Mouse (Mus musculus): ENCODE results near the gene Isyna1. TPM values are rescaled to one million over a fixed set of nuclear protein-coding genes. Genes with fewer than 3 reads are reported as not detected.
A peak's percentile ranks its signal among the peaks of the same experiment; 100 is the strongest.

Isyna1 gene
- polyA plus RNA-seq (2014; fragmentation: Nextera tagmentation; extraction: Ambion mirVana): 59.5 and 69.8 TPM in 2 replicates

DNA sequence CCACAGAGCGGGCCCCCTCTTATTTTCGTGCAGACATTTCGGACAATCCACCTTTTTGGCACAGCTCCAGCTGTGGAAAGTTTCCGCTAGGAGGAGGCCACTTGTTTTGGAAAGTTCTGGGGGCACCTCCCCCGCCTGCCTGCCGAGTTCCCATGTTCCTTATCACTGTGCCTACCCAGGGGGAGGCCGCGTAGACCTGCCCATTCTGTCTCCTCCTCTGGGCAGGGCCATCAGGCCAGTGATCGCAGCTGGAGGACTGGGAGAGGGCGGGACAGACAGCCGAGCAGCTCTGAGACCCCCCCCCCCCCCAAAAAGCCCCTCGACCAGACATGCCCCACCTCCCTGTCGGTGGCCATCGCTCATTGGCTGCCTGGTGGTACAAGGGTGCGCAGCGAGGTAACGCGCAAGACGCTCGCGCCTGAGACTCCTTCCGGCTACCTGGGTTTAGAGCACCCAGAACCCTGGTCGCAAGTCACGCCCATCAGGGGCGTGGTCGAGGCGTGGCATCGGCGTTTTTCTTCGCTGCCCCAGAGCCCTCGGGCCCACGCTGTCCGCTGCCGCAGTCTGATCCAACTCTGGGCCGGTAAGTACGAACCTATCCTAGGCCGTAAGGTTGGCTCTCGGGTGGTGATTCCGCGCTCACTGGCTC, at the start of gene Isyna1:
Isyna1 (plus strand) TSS at position 413 of the 649 bp plus-strand sequence.
- Histone ChIP-seq H3K9me3 (ENCODE audit: control insufficient read depth, low read length) (no peaks in the 10 kb centered on the region), H3K4me2 (ENCODE audit: low read length) (peak within 1 kb of the TSS; percentile 99), H3K27me3 (ENCODE audit: control insufficient read depth, insufficient read depth, low read length) (no peaks in the 10 kb centered on the region), H3K9ac (ENCODE audit: low read length) (peak within 1 kb of the TSS; percentile 86), H3K4me1 (ENCODE audit: control insufficient read depth in 2 of 2, insufficient read depth in 2 of 2, low read length in 2 of 2) (peaks cover 24 to 43% of the 10 kb centered on the region in 2 experiments), H3K27ac (replicated peaks in 1 of 2; ENCODE audit: control insufficient read depth in 1 of 2, insufficient read depth in 1 of 2, low read depth in 2 of 2, low read length in 2 of 2) (peak within 1 kb of the TSS; percentile 85 to 87), H3K4me3 (ENCODE audit: control insufficient read depth in 1 of 2, insufficient read depth in 1 of 2, low read depth in 1 of 2, low read length in 2 of 2) (peak within 1 kb of the TSS; percentile 73 to 80), H3K36me3 (ENCODE audit: control insufficient read depth, insufficient read depth, low read length) (peaks cover 48% of the 10 kb centered on the region)
- peak; percentile 86 for ATAC-seq (ENCODE audit: insufficient number of reproducible peaks, insufficient read depth, low FRiP score, low read depth)
- 0% methylated on average over 40 of the region's 40 CpGs for WGBS

DNA sequence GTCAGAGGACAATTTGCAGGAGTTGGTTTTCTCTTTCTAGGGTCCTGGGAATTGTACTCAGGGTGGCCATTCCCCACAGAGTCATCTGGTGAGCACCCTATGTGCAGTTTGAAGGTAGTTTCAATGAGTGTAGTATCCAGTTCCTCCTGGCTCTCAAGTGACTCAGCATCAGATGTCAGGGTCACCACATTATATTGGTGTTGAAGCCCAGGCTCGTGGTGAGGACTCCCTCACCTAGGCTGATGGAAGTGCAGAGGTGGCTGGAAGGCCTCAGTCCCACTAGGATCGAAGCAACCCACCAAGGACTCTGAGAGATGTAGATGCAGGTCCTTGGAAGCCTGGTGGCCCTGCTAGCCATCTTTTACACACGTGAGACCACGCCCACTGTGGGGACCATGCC, 47.8 kb upstream of the Isyna1 start:
- 86% methylated on average over 4 of the region's 4 CpGs for WGBS
- Histone ChIP-seq H3K27me3 (ENCODE audit: control insufficient read depth, insufficient read depth, low read length) (no peaks in the 10 kb centered on the region), H3K27ac (replicated peaks in 1 of 2; ENCODE audit: control insufficient read depth in 1 of 2, insufficient read depth in 1 of 2, low read depth in 2 of 2, low read length in 2 of 2) (no peak overlapping the region), H3K4me2 (ENCODE audit: low read length) (no peak overlapping the region), H3K9ac (ENCODE audit: low read length) (0 out of 2 replicates have a peak overlapping the region, but pooled peaks have one; percentile 11), H3K36me3 (ENCODE audit: control insufficient read depth, insufficient read depth, low read length) (no peaks in the 10 kb centered on the region), H3K9me3 (ENCODE audit: control insufficient read depth, low read length) (no peaks in the 10 kb centered on the region), H3K4me1 (ENCODE audit: control insufficient read depth in 2 of 2, insufficient read depth in 2 of 2, low read length in 2 of 2) (peaks cover 9 to 21% of the 10 kb centered on the region in 2 experiments), H3K4me3 (ENCODE audit: control insufficient read depth in 1 of 2, insufficient read depth in 1 of 2, low read depth in 1 of 2, low read length in 2 of 2) (no peak overlapping the region)
- ATAC-seq (ENCODE audit: insufficient number of reproducible peaks, insufficient read depth, low FRiP score, low read depth): no peak

DNA sequence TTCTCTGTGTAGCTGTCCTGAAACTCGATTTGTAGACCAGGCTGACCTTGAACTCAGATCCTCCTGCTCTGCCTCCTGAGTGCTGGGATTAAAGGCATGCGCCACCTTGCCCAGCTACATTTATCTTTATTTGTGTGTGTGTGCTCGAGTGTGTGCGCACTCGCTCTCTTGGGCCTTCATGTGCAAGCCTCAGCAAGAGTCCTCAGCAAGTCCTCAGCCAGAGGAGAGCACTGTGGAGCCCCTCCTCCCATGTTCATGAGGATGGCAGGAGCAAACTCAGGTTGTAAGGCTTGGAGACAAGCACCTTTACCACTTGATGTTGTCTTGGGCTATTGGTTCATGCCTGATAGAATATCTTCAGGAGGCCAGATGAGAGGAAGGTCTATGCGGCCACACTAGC, 46.4 kb upstream of the Isyna1 start:
- 80% methylated on average over 6 of the region's 6 CpGs for WGBS
- H3K9me3 ChIP-seq (ENCODE audit: control insufficient read depth, low read length): no peaks in the 10 kb centered on the region
- no peaks in the 10 kb centered on the region for H3K36me3 ChIP-seq (ENCODE audit: control insufficient read depth, insufficient read depth, low read length)
- H3K27me3 ChIP-seq (ENCODE audit: control insufficient read depth, insufficient read depth, low read length): no peaks in the 10 kb centered on the region
- no peak overlapping the region for H3K4me3 ChIP-seq (ENCODE audit: control insufficient read depth in 1 of 2, insufficient read depth in 1 of 2, low read depth in 1 of 2, low read length in 2 of 2)
- no peak for ATAC-seq (ENCODE audit: insufficient number of reproducible peaks, insufficient read depth, low FRiP score, low read depth)
- no peak overlapping the region for H3K9ac ChIP-seq (ENCODE audit: low read length)
- peaks cover 23 to 30% of the 10 kb centered on the region in 2 experiments for H3K4me1 ChIP-seq (ENCODE audit: control insufficient read depth in 2 of 2, insufficient read depth in 2 of 2, low read length in 2 of 2)
- no peak overlapping the region for H3K4me2 ChIP-seq (ENCODE audit: low read length)
- 0 out of 4 replicates have a peak overlapping the region, but pooled peaks of 1 of the 2 experiments have one; percentile 24 for H3K27ac ChIP-seq (replicated peaks in 1 of 2; ENCODE audit: control insufficient read depth in 1 of 2, insufficient read depth in 1 of 2, low read depth in 2 of 2, low read length in 2 of 2)

DNA sequence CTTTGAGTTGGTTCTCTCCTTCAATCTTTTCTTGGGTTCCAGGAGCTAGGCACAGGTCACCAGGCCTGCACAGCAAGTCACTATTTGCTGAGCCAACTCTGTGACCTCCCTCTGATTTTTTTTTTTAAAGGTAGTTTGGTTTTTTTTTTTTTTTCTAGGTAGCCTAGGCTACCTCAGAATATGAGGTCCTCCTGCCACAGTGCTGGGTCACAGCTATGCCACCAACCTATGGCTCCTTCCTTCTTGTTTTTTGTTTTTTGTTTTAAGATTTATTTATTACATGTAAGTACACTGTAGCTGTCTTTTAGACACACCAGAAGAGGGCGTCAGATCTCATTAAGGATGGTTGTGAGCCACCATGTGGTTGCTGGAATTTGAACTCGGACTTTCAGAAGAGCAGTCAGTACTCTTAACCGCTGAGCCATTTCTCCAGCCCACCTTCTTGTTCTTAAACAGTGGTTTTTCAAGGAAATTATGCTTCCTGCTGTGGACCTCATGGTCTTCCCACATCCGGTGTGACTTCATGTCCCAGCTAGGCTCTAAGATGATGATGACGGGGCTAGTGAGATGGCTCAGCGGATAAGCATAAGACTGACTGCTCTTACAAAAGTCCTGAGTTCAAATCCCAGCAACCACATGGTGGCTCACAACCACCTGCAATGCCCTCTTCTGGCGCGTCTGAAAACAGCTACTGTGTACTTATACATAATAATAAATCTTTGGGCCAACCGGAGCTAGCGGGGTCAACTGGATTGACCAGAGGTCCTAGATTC, 44.6 kb upstream of the Isyna1 start:
- peaks cover 37 to 44% of the 10 kb centered on the region in 2 experiments for H3K4me1 ChIP-seq (ENCODE audit: control insufficient read depth in 2 of 2, insufficient read depth in 2 of 2, low read length in 2 of 2)
- no peak for ATAC-seq (ENCODE audit: insufficient number of reproducible peaks, insufficient read depth, low FRiP score, low read depth)
- 91% methylated on average over 10 of the region's 10 CpGs for WGBS

DNA sequence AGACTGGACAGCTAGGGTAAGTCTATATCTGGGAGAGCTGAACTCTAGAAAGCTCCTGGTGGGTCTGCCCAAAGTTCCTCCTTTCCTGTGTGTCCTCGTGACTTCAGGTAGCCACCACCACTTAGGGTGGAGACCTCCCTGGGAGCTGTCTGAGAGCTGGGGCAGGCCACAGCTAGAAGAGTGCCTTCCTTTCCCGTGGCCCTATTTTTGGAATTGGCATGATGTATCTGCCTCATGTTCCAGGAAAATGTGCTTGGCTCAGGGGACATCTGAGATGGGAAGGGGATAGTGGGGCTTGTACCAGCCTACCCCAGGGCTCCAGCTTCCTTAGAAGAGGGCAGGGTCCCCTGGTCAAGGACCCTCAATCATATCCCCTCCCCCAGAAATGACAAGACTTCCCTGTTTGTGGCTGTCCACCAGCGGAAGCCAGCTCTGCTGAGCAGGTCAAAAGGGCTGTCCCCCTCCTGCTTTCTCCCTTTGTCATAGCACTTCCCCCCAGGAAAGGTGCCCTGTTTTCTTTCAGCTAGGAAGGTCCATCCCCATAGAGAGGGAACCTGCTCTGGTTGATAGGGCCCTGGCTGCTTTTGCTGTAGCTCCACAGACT, 42.5 kb upstream of the Isyna1 start:
- Histone ChIP-seq H3K27ac (replicated peaks in 1 of 2; ENCODE audit: control insufficient read depth in 1 of 2, insufficient read depth in 1 of 2, low read depth in 2 of 2, low read length in 2 of 2) (peak overlapping the region; percentile 32 to 49; a peak in 3 of 4 replicates), H3K9me3 (ENCODE audit: control insufficient read depth, low read length) (no peaks in the 10 kb centered on the region), H3K4me3 (ENCODE audit: control insufficient read depth in 1 of 2, insufficient read depth in 1 of 2, low read depth in 1 of 2, low read length in 2 of 2) (no peak overlapping the region), H3K27me3 (ENCODE audit: control insufficient read depth, insufficient read depth, low read length) (no peaks in the 10 kb centered on the region), H3K4me1 (ENCODE audit: control insufficient read depth in 2 of 2, insufficient read depth in 2 of 2, low read length in 2 of 2) (peaks cover 37 to 44% of the 10 kb centered on the region in 2 experiments), H3K36me3 (ENCODE audit: control insufficient read depth, insufficient read depth, low read length) (no peaks in the 10 kb centered on the region), H3K4me2 (ENCODE audit: low read length) (0 out of 2 replicates have a peak overlapping the region, but pooled peaks have one; percentile 22), H3K9ac (ENCODE audit: low read length) (peak overlapping the region; percentile 35; the same call in 1 of the 2 replicates)
- 35% methylated on average over 3 of the region's 3 CpGs for WGBS
- ATAC-seq (ENCODE audit: insufficient number of reproducible peaks, insufficient read depth, low FRiP score, low read depth): no peak

More for the DNA sequence above, 44.6 kb upstream of the Isyna1 start:
- H3K27ac ChIP-seq (replicated peaks in 1 of 2; ENCODE audit: control insufficient read depth in 1 of 2, insufficient read depth in 1 of 2, low read depth in 2 of 2, low read length in 2 of 2): no peak overlapping the region
- no peaks in the 10 kb centered on the region for H3K9me3 ChIP-seq (ENCODE audit: control insufficient read depth, low read length)
- no peak overlapping the region for H3K9ac ChIP-seq (ENCODE audit: low read length)
- no peak overlapping the region for H3K4me3 ChIP-seq (ENCODE audit: control insufficient read depth in 1 of 2, insufficient read depth in 1 of 2, low read depth in 1 of 2, low read length in 2 of 2)
- H3K27me3 ChIP-seq (ENCODE audit: control insufficient read depth, insufficient read depth, low read length): no peaks in the 10 kb centered on the region
- no peak overlapping the region for H3K4me2 ChIP-seq (ENCODE audit: low read length)
- no peaks in the 10 kb centered on the region for H3K36me3 ChIP-seq (ENCODE audit: control insufficient read depth, insufficient read depth, low read length)

DNA sequence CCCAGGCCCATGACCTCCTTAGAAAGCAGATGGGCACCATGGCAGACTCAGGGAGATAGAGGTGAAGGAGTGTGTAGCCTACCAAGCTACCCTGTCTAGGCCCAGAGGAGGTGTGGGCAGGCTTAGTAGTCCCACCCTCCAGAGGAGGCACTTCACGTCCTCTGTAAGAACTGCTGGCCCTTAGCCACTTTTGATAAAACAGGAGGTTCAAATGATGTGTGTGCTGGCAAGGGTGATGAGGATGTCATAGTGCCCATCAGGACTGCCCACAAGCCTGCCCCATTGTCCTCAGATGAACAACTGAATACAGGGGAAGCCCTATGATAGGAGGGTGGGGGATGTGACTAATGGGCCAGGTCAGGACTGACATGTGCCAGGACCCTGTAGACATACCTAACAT, 41.3 kb upstream of the Isyna1 start:
- 0 out of 2 replicates have a peak, but pooled peaks cover 5% of the 10 kb centered on the region for H3K36me3 ChIP-seq (ENCODE audit: control insufficient read depth, insufficient read depth, low read length)
- peak; percentile 32; the same call in 1 of the 2 replicates for ATAC-seq (ENCODE audit: insufficient number of reproducible peaks, insufficient read depth, low FRiP score, low read depth)
- peak overlapping the region in 1 of 2 experiments; percentile 49; a peak in 2 of 4 replicates for H3K27ac ChIP-seq (replicated peaks in 1 of 2; ENCODE audit: control insufficient read depth in 1 of 2, insufficient read depth in 1 of 2, low read depth in 2 of 2, low read length in 2 of 2)
- no peaks in the 10 kb centered on the region for H3K27me3 ChIP-seq (ENCODE audit: control insufficient read depth, insufficient read depth, low read length)
- WGBS: 5% methylated on average over 1 of the region's 1 CpGs
- H3K9me3 ChIP-seq (ENCODE audit: control insufficient read depth, low read length): no peaks in the 10 kb centered on the region
- H3K9ac ChIP-seq (ENCODE audit: low read length): no peak overlapping the region
- H3K4me2 ChIP-seq (ENCODE audit: low read length): no peak overlapping the region
- no peak overlapping the region for H3K4me3 ChIP-seq (ENCODE audit: control insufficient read depth in 1 of 2, insufficient read depth in 1 of 2, low read depth in 1 of 2, low read length in 2 of 2)
- H3K4me1 ChIP-seq (ENCODE audit: control insufficient read depth in 2 of 2, insufficient read depth in 2 of 2, low read length in 2 of 2): peaks cover 37 to 47% of the 10 kb centered on the region in 2 experiments

DNA sequence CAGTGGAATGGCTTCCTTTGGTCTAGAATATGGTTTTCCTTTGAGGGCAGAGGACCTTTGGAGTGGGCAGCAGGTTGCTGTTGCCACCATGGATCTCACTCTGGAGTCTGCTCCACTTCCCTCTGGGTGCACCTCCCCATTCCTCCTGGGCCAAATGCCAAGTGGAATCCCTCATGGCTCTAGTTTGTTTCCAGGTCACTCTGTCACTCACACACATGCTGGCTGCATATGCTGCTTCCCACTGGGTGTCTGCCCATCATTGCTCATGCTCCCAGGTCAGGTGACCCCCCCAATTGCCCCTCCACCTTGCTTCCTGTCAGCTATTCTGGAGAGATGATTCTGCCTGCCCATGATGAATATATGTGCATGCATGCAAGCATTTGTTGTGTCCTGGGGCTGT, 40.4 kb upstream of the Isyna1 start:
- peak; percentile 37; the same call in 1 of the 2 replicates for ATAC-seq (ENCODE audit: insufficient number of reproducible peaks, insufficient read depth, low FRiP score, low read depth)
- H3K4me1 ChIP-seq (ENCODE audit: control insufficient read depth in 2 of 2, insufficient read depth in 2 of 2, low read length in 2 of 2): peaks cover 38 to 50% of the 10 kb centered on the region in 2 experiments
- peak overlapping the region; percentile 11 to 49; a peak in 3 of 4 replicates for H3K27ac ChIP-seq (replicated peaks in 1 of 2; ENCODE audit: control insufficient read depth in 1 of 2, insufficient read depth in 1 of 2, low read depth in 2 of 2, low read length in 2 of 2)
- H3K9me3 ChIP-seq (ENCODE audit: control insufficient read depth, low read length): no peaks in the 10 kb centered on the region
- no peak overlapping the region for H3K4me3 ChIP-seq (ENCODE audit: control insufficient read depth in 1 of 2, insufficient read depth in 1 of 2, low read depth in 1 of 2, low read length in 2 of 2)
- 0 out of 2 replicates have a peak, but pooled peaks cover 5% of the 10 kb centered on the region for H3K36me3 ChIP-seq (ENCODE audit: control insufficient read depth, insufficient read depth, low read length)
- no peaks in the 10 kb centered on the region for H3K27me3 ChIP-seq (ENCODE audit: control insufficient read depth, insufficient read depth, low read length)
- no peak overlapping the region for H3K9ac ChIP-seq (ENCODE audit: low read length)
- no peak overlapping the region for H3K4me2 ChIP-seq (ENCODE audit: low read length)

Measured in heart, embryonic 14.5 days (tissue).